Mouse (Mus musculus) lung, adult 2 months (tissue): Measurements from ENCODE around the gene Mrc1.

ENCODE experiments used
- CTCF ChIP-seq: fragments of 200-500 bp; IDR thresholded peaks from 2 replicates; pipeline ENCODE4 v1.5.1; 2011; ENCODE audit warnings: mild to moderate bottlenecking, low read length, control low read depth; ENCODE audit not compliant: insufficient read depth
- POLR2A ChIP-seq: fragments of 200-500 bp; IDR thresholded peaks from 2 replicates; pipeline ENCODE4 v1.6.1; 2011; ENCODE audit warnings: low read depth, mild to moderate bottlenecking, control low read depth, low read length, borderline replicate concordance; ENCODE audit errors: extremely low read depth

DNA sequence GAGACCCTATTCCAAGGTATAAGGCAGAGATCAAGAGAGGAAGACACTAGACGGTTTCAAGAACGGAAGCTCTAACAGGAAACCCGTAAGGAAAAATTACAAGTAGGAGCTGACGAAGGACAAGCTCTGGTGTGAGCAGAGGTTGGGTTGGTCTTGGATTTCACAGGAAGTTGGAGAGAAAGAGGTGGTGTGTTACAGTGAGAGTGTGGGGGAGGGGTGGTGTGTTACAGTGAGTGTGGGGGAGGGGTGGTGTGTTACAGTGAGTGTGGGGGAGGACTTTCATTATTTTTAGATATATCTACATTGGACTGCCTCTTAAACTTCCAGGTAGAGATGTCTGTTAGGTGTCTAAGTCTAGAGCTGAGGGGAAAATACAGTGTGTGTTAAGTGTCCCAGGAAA, 38.5 kb upstream of the Mrc1 start:
- TF ChIP-seq POLR2A (no peak), CTCF (no peak)
